Mouse (Mus musculus) embryonic stem cell, embryonic (primary cell): ENCODE results near the gene Tspan4.

Experiments used
- CTCF ChIA-PET, 4 experiments: fragments of 300-600 bp in 2 of 4; fragments of 350-600 bp in 2 of 4; sonication (Branson Sonifier 250); formaldehyde crosslinking; loops; one replicate each; lab custom pipeline; 2022; ENCODE audit warnings: inconsistent platforms in 2 of 4; lab: Charles Lee
- POLR2A ChIA-PET, 4 experiments: fragments of 300-600 bp in 2 of 4; fragments of 350-600 bp in 2 of 4; sonication (Branson Sonifier 250); formaldehyde crosslinking; loops; one replicate each; lab custom pipeline; 2022; ENCODE audit warnings: antibody characterized with exemption in 4 of 4, inconsistent platforms in 1 of 4; lab: Charles Lee

Tspan4 gene

GRCm38 (mm10) chr7:141508160-141508559 lies 33.1 kb downstream of the Tspan4 start:
- ChIA-PET CTCF (no interaction called here), POLR2A (no interaction called here)

GRCm38 (mm10) chr7:141510196-141510595 lies 35.2 kb downstream of the Tspan4 start:
- POLR2A ChIA-PET, result interaction anchor here in 3 of 4 experiments (0.6 to 1.8 kb wide), 6 partner anchors 14 to 60 kb away, joined by 3 to 4 read pairs (median 4); partner anchors contain the start of genes Chid1 (in 1 of the 3), Polr2l (in 1 of the 3) and Tspan4 (in 1 of the 3)

GRCm38 (mm10) chr7:141510681-141511191 lies 35.7 kb downstream of the Tspan4 start:
- POLR2A ChIA-PET, result interaction anchor here in 3 of 4 experiments (0.5 to 1.8 kb wide), 3 partner anchors 15 to 74 kb away, joined by 4 read pairs; partner anchors contain the start of gene Chid1 (in 1 of the 3)
- CTCF ChIA-PET, result interaction anchor here (0.6 to 2.1 kb wide), 6 partner anchors 12 to 1286 kb away, joined by 3 to 11 read pairs (median 4); no protein-coding TSS in a partner anchor

More at GRCm38 (mm10) chr7:141510196-141510595, 35.2 kb downstream of the Tspan4 start:
- CTCF ChIA-PET, result interaction anchor here in 3 of 4 experiments (1.4 to 2.1 kb wide), 3 partner anchors 13 to 29 kb away, joined by 4 to 11 read pairs (median 4); no protein-coding TSS in a partner anchor

GRCm38 (mm10) chr7:141517638-141518037 lies 42.6 kb downstream of the Tspan4 start:
- POLR2A ChIA-PET, result interaction anchor here in 1 of 4 experiments (1.1 to 1.5 kb wide), 3 partner anchors 22 to 79 kb away, joined by 3 to 4 read pairs (median 4); partner anchors contain the start of genes Chid1, Polr2l and Tspan4
- CTCF ChIA-PET, result no interaction called here

- POLR2A ChIA-PET, result no interaction called here
- CTCF ChIA-PET, result interaction anchor here in 1 of 4 experiments (0.6 kb wide), 1 partner anchor 116 kb away, joined by 3 read pairs; no protein-coding TSS in a partner anchor
These were observed 43.3 kb downstream of the Tspan4 start for GRCm38 (mm10) chr7:141518296-141518695.

- ChIA-PET CTCF (interaction anchor here in 1 of 4 experiments (2.8 kb wide), 1 partner anchor 38 kb away, joined by 13 read pairs; no protein-coding TSS in a partner anchor), POLR2A (interaction anchor here in 1 of 4 experiments (0.8 kb wide), 1 partner anchor 44 kb away, joined by 4 read pairs; the partner anchor contains the start of genes Polr2l and Tspan4)
These were observed 43.9 kb downstream of the Tspan4 start for GRCm38 (mm10) chr7:141518926-141519325.

- ChIA-PET POLR2A (interaction anchor here in 1 of 4 experiments (0.9 to 1.6 kb wide), 2 partner anchors 8 to 20 kb away, joined by 3 to 5 read pairs; partner anchors contain the start of gene Chid1), CTCF (interaction anchor here in 1 of 4 experiments (2.8 kb wide), 1 partner anchor 39 kb away, joined by 13 read pairs; no protein-coding TSS in a partner anchor)
These were observed 44.8 kb downstream of the Tspan4 start for GRCm38 (mm10) chr7:141519795-141520194.

- ChIA-PET POLR2A (interaction anchor here in 2 of 4 experiments (0.5 to 1.8 kb wide), 7 partner anchors 9 to 615 kb away, joined by 3 to 5 read pairs (median 4); no protein-coding TSS in a partner anchor), CTCF (interaction anchor here in 3 of 4 experiments (0.8 to 5.7 kb wide), 8 partner anchors 12 to 614 kb away, joined by 3 to 49 read pairs (median 4); partner anchors contain the start of gene Taldo1 (in 1 of the 3))
These were observed 48.0 kb downstream of the Tspan4 start for GRCm38 (mm10) chr7:141523007-141523406.

- ChIA-PET POLR2A (interaction anchor here in 2 of 4 experiments (0.9 to 1.6 kb wide), 3 partner anchors 37 to 48 kb away, joined by 3 to 5 read pairs (median 3); no protein-coding TSS in a partner anchor), CTCF (interaction anchor here in 3 of 4 experiments (1.2 to 5.7 kb wide), 7 partner anchors 33 to 115 kb away, joined by 4 to 49 read pairs (median 7); no protein-coding TSS in a partner anchor)
These were observed 49.2 kb downstream of the Tspan4 start for GRCm38 (mm10) chr7:141524271-141524670.

GRCm38 (mm10) chr7:141524760-141525579 lies 49.9 kb downstream of the Tspan4 start:
- ChIA-PET POLR2A (interaction anchor here in 2 of 4 experiments (0.9 to 1.6 kb wide), 3 partner anchors 38 to 48 kb away, joined by 3 to 5 read pairs (median 3); no protein-coding TSS in a partner anchor), CTCF (interaction anchor here (0.6 to 5.7 kb wide), 18 partner anchors 10 to 145 kb away, joined by 3 to 49 read pairs (median 4); partner anchors contain the start of genes Cracr2b (in 2 of the 4) and Chid1 (in 1 of the 4))

- ChIA-PET CTCF (interaction anchor here (0.6 to 5.7 kb wide), 18 partner anchors 9 to 145 kb away, joined by 3 to 49 read pairs (median 4); partner anchors contain the start of genes Cracr2b (in 2 of the 4) and Chid1 (in 1 of the 4)), POLR2A (interaction anchor here in 1 of 4 experiments (0.9 to 1.6 kb wide), 2 partner anchors 44 kb away, joined by 3 to 5 read pairs; no protein-coding TSS in a partner anchor)
These were observed 50.5 kb downstream of the Tspan4 start for GRCm38 (mm10) chr7:141525580-141525925.

- CTCF ChIA-PET, result interaction anchor here in 3 of 4 experiments (0.6 to 1.2 kb wide), 6 partner anchors 10 to 527 kb away, joined by 3 to 4 read pairs (median 3); no protein-coding TSS in a partner anchor
- POLR2A ChIA-PET, result interaction anchor here in 2 of 4 experiments (1.0 to 1.5 kb wide), 4 partner anchors 19 to 67 kb away, joined by 4 to 6 read pairs (median 4); no protein-coding TSS in a partner anchor
These were observed 60.5 kb downstream of the Tspan4 start for GRCm38 (mm10) chr7:141535570-141535969.

GRCm38 (mm10) chr7:141538852-141539555 lies 64.0 kb downstream of the Tspan4 start:
- ChIA-PET CTCF (interaction anchor here in 3 of 4 experiments (0.8 to 2.4 kb wide), 11 partner anchors 8 to 559 kb away, joined by 3 to 17 read pairs (median 5); partner anchors contain the start of gene Ap2a2 (in 1 of the 3)), POLR2A (interaction anchor here in 3 of 4 experiments (0.6 to 3.5 kb wide), 62 partner anchors 9 to 717 kb away, joined by 3 to 25 read pairs (median 4); partner anchors contain the start of genes Ap2a2 (in 3 of the 3), Rplp2 (in 3 of the 3), Polr2l (in 2 of the 3) and Taldo1 (in 2 of the 3))

- CTCF ChIA-PET, result interaction anchor here (0.6 to 2.4 kb wide), 15 partner anchors 9 to 558 kb away, joined by 3 to 19 read pairs (median 4); partner anchors contain the start of gene Ap2a2 (in 1 of the 4)
- POLR2A ChIA-PET, result interaction anchor here in 3 of 4 experiments (0.6 to 3.5 kb wide), 73 partner anchors 8 to 1071 kb away, joined by 3 to 25 read pairs (median 4); partner anchors contain the start of genes Ap2a2 (in 3 of the 3), Rplp2 (in 3 of the 3), Taldo1 (in 2 of the 3) and Dusp8 (in 1 of the 3)
These were observed 64.7 kb downstream of the Tspan4 start, which contains the start of gene Chid1 for GRCm38 (mm10) chr7:141539556-141540311. Gene Chid1 (minus strand): TSS chr7:141539857.

GRCm38 (mm10) chr7:141540312-141541081 lies 65.5 kb downstream of the Tspan4 start:
- POLR2A ChIA-PET, result interaction anchor here in 3 of 4 experiments (0.5 to 3.5 kb wide), 71 partner anchors 7 to 1071 kb away, joined by 3 to 25 read pairs (median 4); partner anchors contain the start of genes Ap2a2 (in 3 of the 3), Rplp2 (in 3 of the 3), Dusp8 (in 1 of the 3) and Hras (in 1 of the 3)
- CTCF ChIA-PET, result interaction anchor here (0.5 to 2.4 kb wide), 15 partner anchors 10 to 557 kb away, joined by 3 to 19 read pairs (median 4); partner anchors contain the start of gene Ap2a2 (in 1 of the 4)
